Mouse (Mus musculus): ENCODE measurements around the gene Pnma1.

GRCm38 (mm10) chr12:84149971-84150370, 1.7 kb upstream of the Pnma1 start:
- TF ChIP-seq CTCF (IDR thresholded peaks at IDR 0.05; ENCODE audit: control insufficient read depth, insufficient read depth, insufficient replicate concordance, low read depth, low read length) (no peak), POLR2A (IDR thresholded peaks at IDR 0.05; ENCODE audit: control insufficient read depth, low read depth, low read length) (no peak)
